Mouse (Mus musculus) T-helper 17 cell (primary cell): Measurements from ENCODE around the gene Lrtm2.

Experiments
- in situ Hi-C, 2 experiments: fragments of 300-600 bp; cut with MboI, MseI; formaldehyde crosslinking; loops; 1 replicate in 1 of 2; 2 replicates in 1 of 2; pipeline ENCODE4 v1.15.1; 2025; ENCODE audit warnings: high pct_unique_total_duplicates in 2 of 2

Gene Lrtm2

GRCm38 (mm10) chr6:119337287-119337686 lies 6.7 kb upstream of the Lrtm2 start:
- in situ Hi-C loops: no loop called here

GRCm38 (mm10) chr6:119336124-119336523 lies 5.6 kb upstream of the Lrtm2 start:
- in situ Hi-C loops: no loop called here

GRCm38 (mm10) chr6:119333831-119334230 lies 3.3 kb upstream of the Lrtm2 start:
- in situ Hi-C loops: no loop called here

- in situ Hi-C loops: no loop called here
Measured at GRCm38 (mm10) chr6:119333202-119333601, 2.6 kb upstream of the Lrtm2 start.

GRCm38 (mm10) chr6:119332111-119332510 lies 1.5 kb upstream of the Lrtm2 start:
- in situ Hi-C loops: no loop called here

- in situ Hi-C loops: no loop called here
Measured at GRCm38 (mm10) chr6:119329936-119330335, 630 bp downstream of the Lrtm2 start.

GRCm38 (mm10) chr6:119329215-119329714 lies 1.3 kb downstream of the Lrtm2 start:
- in situ Hi-C loops: no loop called here

GRCm38 (mm10) chr6:119328521-119329115 lies 1.9 kb downstream of the Lrtm2 start:
- in situ Hi-C loops: no loop called here

- in situ Hi-C loops: no loop called here
Measured at GRCm38 (mm10) chr6:119326541-119326940, 4.0 kb downstream of the Lrtm2 start.

- in situ Hi-C loops: no loop called here
Measured at GRCm38 (mm10) chr6:119325978-119326377, 4.6 kb downstream of the Lrtm2 start.

GRCm38 (mm10) chr6:119324776-119325175 lies 5.8 kb downstream of the Lrtm2 start:
- in situ Hi-C loops: no loop called here

GRCm38 (mm10) chr6:119321752-119322151 lies 8.8 kb downstream of the Lrtm2 start:
- in situ Hi-C loops: no loop called here

GRCm38 (mm10) chr6:119320481-119320880 lies 10.1 kb downstream of the Lrtm2 start:
- in situ Hi-C loops: no loop called here

- in situ Hi-C loops: no loop called here
Measured at GRCm38 (mm10) chr6:119319358-119319757, 11.2 kb downstream of the Lrtm2 start.

GRCm38 (mm10) chr6:119318732-119319131 lies 11.8 kb downstream of the Lrtm2 start:
- in situ Hi-C loops: no loop called here

GRCm38 (mm10) chr6:119314751-119315476 lies 15.7 kb downstream of the Lrtm2 start:
- in situ Hi-C loops: no loop called here

- in situ Hi-C loops: no loop called here
Measured at GRCm38 (mm10) chr6:119313588-119314375, 16.8 kb downstream of the Lrtm2 start.

- in situ Hi-C loops: no loop called here
Measured at GRCm38 (mm10) chr6:119313096-119313495, 17.5 kb downstream of the Lrtm2 start.

GRCm38 (mm10) chr6:119312381-119312780 lies 18.2 kb downstream of the Lrtm2 start:
- in situ Hi-C loops: no loop called here

GRCm38 (mm10) chr6:119310176-119310575 lies 20.4 kb downstream of the Lrtm2 start:
- in situ Hi-C loops: no loop called here

GRCm38 (mm10) chr6:119307867-119308413 lies 22.6 kb downstream of the Lrtm2 start:
- in situ Hi-C loops: no loop called here

GRCm38 (mm10) chr6:119303331-119303730 lies 27.2 kb downstream of the Lrtm2 start:
- in situ Hi-C loops: no loop called here
